Mouse (Mus musculus) testis, adult 2 months (tissue): ENCODE data around the gene 1110032A03Rik. TPM values are rescaled to one million over a fixed set of nuclear protein-coding genes. Genes with fewer than 3 reads are reported as not detected.

ENCODE experiments used
- H3K27ac ChIP-seq: fragments of 200-500 bp; 2 replicates; pipeline ENCODE4 v1.5.1; 2012; ENCODE audit warnings: low read depth, low read length; ENCODE audit not compliant: control insufficient read depth, insufficient read depth
- H3K27me3 ChIP-seq: fragments of 200-500 bp; 2 replicates; pipeline ENCODE4 v1.6.1; 2012; ENCODE audit warnings: mild to moderate bottlenecking, low read length, moderate library complexity; ENCODE audit not compliant: control insufficient read depth, insufficient read depth
- H3K36me3 ChIP-seq: fragments of 200-500 bp; 2 replicates; pipeline ENCODE4 v1.6.1; 2012; ENCODE audit warnings: mild to moderate bottlenecking, low read length; ENCODE audit not compliant: control insufficient read depth, insufficient read depth
- H3K4me1 ChIP-seq: fragments of 200-500 bp; 2 replicates; pipeline ENCODE4 v1.6.1; 2012; ENCODE audit warnings: low read length; ENCODE audit not compliant: control insufficient read depth, insufficient read depth
- H3K4me3 ChIP-seq: fragments of 200-500 bp; 2 replicates; pipeline ENCODE4 v1.5.1; 2012; ENCODE audit warnings: low read depth, mild to moderate bottlenecking, low read length, moderate library complexity, mixed read lengths; ENCODE audit not compliant: control insufficient read depth
- CTCF ChIP-seq: fragments of 200-500 bp; IDR thresholded peaks from 2 replicates; pipeline ENCODE4 v1.5.1; 2012; ENCODE audit warnings: low read depth, mild to moderate bottlenecking, inconsistent platforms, low read length, moderate library complexity; ENCODE audit not compliant: control insufficient read depth, insufficient read depth, insufficient replicate concordance
- POLR2A ChIP-seq: fragments of 200-500 bp; IDR thresholded peaks from 2 replicates; pipeline ENCODE4 v1.6.1; 2012; ENCODE audit warnings: low read depth, mild to moderate bottlenecking, inconsistent platforms, low read length, moderate library complexity; ENCODE audit not compliant: control insufficient read depth
- polyA plus RNA-seq: library from polyadenylated mRNA; depleted of rRNA; stranded (reverse); fragments of >200 nt; gene quantifications from 2 replicates; pipeline ENCODE4 v1.2.3, GENCODE M21; 2012

The 1110032A03Rik gene
- polyA plus RNA-seq, 1 experiment, result 684 TPM

GRCm38 (mm10) chr9:50729600-50729999, 45.7 kb downstream of the 1110032A03Rik start:
- Histone ChIP-seq H3K4me3 (no peak overlapping the region), H3K27ac (peak overlapping the region; percentile 56; the same call in 1 of the 2 replicates), H3K36me3 (no peaks in the 10 kb centered on the region), H3K4me1 (peaks cover 12% of the 10 kb centered on the region), H3K27me3 (no peaks in the 10 kb centered on the region)
- no peak for TF ChIP-seq POLR2A
- TF ChIP-seq CTCF, result no peak

GRCm38 (mm10) chr9:50727925-50728651, 47.2 kb downstream of the 1110032A03Rik start:
- H3K4me3 ChIP-seq, result peak overlapping the region; percentile 77
- H3K36me3 ChIP-seq, result no peaks in the 10 kb centered on the region
- H3K4me1 ChIP-seq, result peaks cover 13% of the 10 kb centered on the region
- TF ChIP-seq CTCF, result no peak
- TF ChIP-seq POLR2A, result no peak; the same call in 1 of the 2 replicates
- H3K27me3 ChIP-seq, result no peaks in the 10 kb centered on the region
- H3K27ac ChIP-seq, result 0 out of 2 replicates have a peak overlapping the region, but pooled peaks have one; percentile 7

- H3K4me3 ChIP-seq, result peak overlapping the region; percentile 77
- no peaks in the 10 kb centered on the region for H3K27me3 ChIP-seq
- peaks cover 14% of the 10 kb centered on the region for H3K4me1 ChIP-seq
- no peaks in the 10 kb centered on the region for H3K36me3 ChIP-seq
- TF ChIP-seq POLR2A (no peak), CTCF (no peak)
- H3K27ac ChIP-seq, result peak overlapping the region; percentile 14
Measured at GRCm38 (mm10) chr9:50727171-50727924, 48.0 kb downstream of the 1110032A03Rik start.

- H3K36me3 ChIP-seq, result no peaks in the 10 kb centered on the region
- no peak overlapping the region for H3K27ac ChIP-seq
- no peak overlapping the region for H3K4me3 ChIP-seq
- no peaks in the 10 kb centered on the region for H3K27me3 ChIP-seq
- TF ChIP-seq POLR2A, result no peak
- TF ChIP-seq CTCF, result no peak
- peaks cover 14% of the 10 kb centered on the region for H3K4me1 ChIP-seq
Measured at GRCm38 (mm10) chr9:50725921-50726590, 49.3 kb downstream of the 1110032A03Rik start.

GRCm38 (mm10) chr9:50724661-50725330, 50.5 kb downstream of the 1110032A03Rik start:
- H3K4me3 ChIP-seq, result no peak overlapping the region
- H3K27me3 ChIP-seq, result no peaks in the 10 kb centered on the region
- no peaks in the 10 kb centered on the region for H3K36me3 ChIP-seq
- TF ChIP-seq POLR2A (no peak), CTCF (no peak)
- no peak overlapping the region for H3K27ac ChIP-seq
- peaks cover 14% of the 10 kb centered on the region for H3K4me1 ChIP-seq

GRCm38 (mm10) chr9:50724147-50724546, 51.2 kb downstream of the 1110032A03Rik start:
- H3K27me3 ChIP-seq, result no peaks in the 10 kb centered on the region
- H3K27ac ChIP-seq, result peak overlapping the region; percentile 40; the same call in 1 of the 2 replicates
- TF ChIP-seq POLR2A, result no peak
- TF ChIP-seq CTCF, result no peak
- H3K36me3 ChIP-seq, result no peaks in the 10 kb centered on the region
- H3K4me3 ChIP-seq, result no peak overlapping the region
- peaks cover 14% of the 10 kb centered on the region for H3K4me1 ChIP-seq
